Mouse (Mus musculus): ENCODE results near the gene Klhdc10.

Klhdc10 gene

GRCm38 (mm10) chr6:30468684-30469083 is 67.0 kb downstream of the Klhdc10 start:
- no peak for DNase-seq (ENCODE audit: low spot score)

- no peak for DNase-seq (ENCODE audit: low spot score)
Measured at GRCm38 (mm10) chr6:30469370-30469769, 67.7 kb downstream of the Klhdc10 start.

GRCm38 (mm10) chr6:30471706-30472105 is 70.0 kb downstream of the Klhdc10 start:
- DNase-seq (ENCODE audit: low spot score), result no peak

GRCm38 (mm10) chr6:30476025-30476765 is 74.5 kb downstream of the Klhdc10 start:
- DNase-seq (ENCODE audit: low spot score), result no peak

- no peak for DNase-seq (ENCODE audit: low spot score)
Measured at GRCm38 (mm10) chr6:30477210-30477714, 75.6 kb downstream of the Klhdc10 start.

- no peak for DNase-seq (ENCODE audit: low spot score)
Measured at GRCm38 (mm10) chr6:30477784-30478183, 76.1 kb downstream of the Klhdc10 start.

- DNase-seq (ENCODE audit: low spot score), result no peak
Measured at GRCm38 (mm10) chr6:30479418-30479817, 77.8 kb downstream of the Klhdc10 start.

- no peak for DNase-seq (ENCODE audit: low spot score)
Measured at GRCm38 (mm10) chr6:30482908-30483307, 81.2 kb downstream of the Klhdc10 start.

GRCm38 (mm10) chr6:30486504-30486903 is 84.8 kb downstream of the Klhdc10 start:
- DNase-seq (ENCODE audit: low spot score), result no peak

GRCm38 (mm10) chr6:30499049-30499448 is 97.4 kb downstream of the Klhdc10 start:
- no peak for DNase-seq (ENCODE audit: low spot score)
